Mouse (Mus musculus): Measurements from ENCODE around the gene Acvr1.

DNA sequence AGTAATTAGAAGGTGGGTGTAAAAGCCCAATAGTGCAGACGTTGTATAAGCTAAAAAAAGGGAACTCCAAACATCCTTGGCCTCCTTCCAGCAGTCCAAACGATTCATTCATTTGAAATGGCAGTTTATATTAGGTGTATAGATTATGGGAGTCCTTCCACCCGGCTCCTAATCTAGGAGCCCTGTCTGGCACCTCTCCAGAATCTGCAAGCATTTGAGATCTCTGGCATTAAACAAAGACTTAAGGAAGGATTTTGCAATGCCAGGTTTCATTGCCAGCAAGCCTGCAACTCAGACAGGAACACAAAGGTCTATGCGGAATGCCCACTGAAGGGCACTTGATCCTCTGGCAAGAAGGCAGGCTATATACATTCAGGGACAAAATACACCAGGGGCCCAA lies 81.8 kb downstream of the Acvr1 start:
- no peak for TF ChIP-seq CTCF (IDR thresholded peaks at IDR 0.05; ENCODE audit: insufficient read depth, low read depth, low read length)
- no peak for TF ChIP-seq POLR2A (IDR thresholded peaks at IDR 0.05; ENCODE audit: insufficient read depth, low read depth, low read length)
